Mouse (Mus musculus) C2C12 (cell line): ENCODE measurements around the gene Pacs2.
A peak's percentile ranks its signal among the peaks of the same experiment; 100 is the strongest.

ENCODE experiments used
- CTCF ChIP-seq: IDR thresholded peaks from one replicate; pipeline ENCODE4 v1.5.1; 2011; ENCODE audit not compliant: control insufficient read depth, insufficient read depth, insufficient read length
- MAX ChIP-seq: IDR thresholded peaks from one replicate; pipeline ENCODE4 v1.6.1; 2011; ENCODE audit warnings: mild to moderate bottlenecking, control low read depth

DNA sequence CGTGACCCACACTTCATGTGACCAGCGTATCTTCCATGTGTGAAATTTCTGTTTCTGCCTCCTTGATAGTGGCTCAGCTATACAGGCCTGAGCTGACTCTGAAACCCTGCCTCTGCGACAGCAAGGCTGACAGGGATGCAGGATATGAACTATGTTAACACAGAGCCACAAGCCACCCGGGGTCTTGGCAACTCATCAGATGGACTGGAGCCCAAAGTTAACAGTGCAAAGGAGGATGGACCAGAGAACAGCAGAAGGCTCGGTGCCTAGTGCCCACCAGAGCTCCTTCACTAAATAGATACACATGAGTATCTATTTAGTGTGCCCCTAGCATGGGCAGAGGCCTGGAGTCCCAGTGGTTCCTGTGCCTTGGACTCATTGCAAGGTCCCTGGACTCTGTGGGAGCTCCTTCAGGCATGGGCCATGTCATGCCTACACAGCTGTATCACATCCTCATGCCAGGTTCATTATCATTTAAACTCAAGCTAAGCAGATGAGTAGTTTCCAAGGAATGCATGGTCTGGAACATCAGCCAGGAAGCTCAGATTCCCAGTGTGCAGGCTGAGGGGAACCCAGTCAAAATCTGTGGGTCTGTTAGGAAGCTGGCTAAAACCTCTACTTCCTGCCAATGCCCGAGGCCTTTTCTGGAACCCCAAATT lies 2.5 kb upstream of the Pacs2 start:
- peak; percentile 13 for TF ChIP-seq MAX
- TF ChIP-seq CTCF, result no peak
